Mouse (Mus musculus) intestine, postnatal 0 days (tissue): ENCODE data around the gene Pla2g6. TPM values are rescaled to one million over a fixed set of nuclear protein-coding genes. Genes with fewer than 3 reads are reported as not detected.

Source experiments
- ATAC-seq: fragments of 200-750 bp; cut with Nextera tagmentation; 2 replicates; pipeline ENCODE4 v1.8.0; 2017; ENCODE audit warnings: mild to moderate bottlenecking, moderate TSS enrichment, moderate library complexity
- H3K27ac ChIP-seq: fragments of 300-500 bp; sonication (generic); 2 replicates; pipeline ENCODE4 v1.5.1; 2014; ENCODE audit warnings: mild to moderate bottlenecking, low read depth, low read length, moderate library complexity
- H3K27me3 ChIP-seq: fragments of 300-500 bp; sonication (generic); replicated peaks from 2 replicates; pipeline ENCODE4 v1.6.1; 2014; ENCODE audit warnings: low read length, mixed read lengths; ENCODE audit not compliant: control insufficient read depth, insufficient read depth
- H3K36me3 ChIP-seq: fragments of 300-500 bp; sonication (generic); 2 replicates; pipeline ENCODE4 v1.6.1; 2014; ENCODE audit warnings: mild to moderate bottlenecking, moderate library complexity; ENCODE audit not compliant: control insufficient read depth, insufficient read depth
- H3K4me1 ChIP-seq: fragments of 300-500 bp; sonication (generic); replicated peaks from 2 replicates; pipeline ENCODE4 v1.6.1; 2014; ENCODE audit warnings: antibody characterized with exemption, low read length, mixed read lengths; ENCODE audit not compliant: control insufficient read depth, insufficient read depth
- H3K4me2 ChIP-seq: fragments of 300-500 bp; sonication (generic); replicated peaks from 2 replicates; pipeline ENCODE4 v1.6.1; 2014; ENCODE audit warnings: low read depth, mild to moderate bottlenecking, moderate library complexity
- H3K4me3 ChIP-seq: fragments of 300-500 bp; sonication (generic); 2 replicates; pipeline ENCODE4 v1.5.1; 2014; ENCODE audit warnings: low read depth, low read length
- H3K9ac ChIP-seq: fragments of 300-500 bp; sonication (generic); 2 replicates; pipeline ENCODE4 v1.6.1; 2014; ENCODE audit warnings: mild to moderate bottlenecking, low read depth, low read length
- H3K9me3 ChIP-seq: fragments of 300-500 bp; sonication (generic); 2 replicates; pipeline ENCODE4 v1.6.1; 2016; ENCODE audit warnings: mixed run types; ENCODE audit not compliant: control insufficient read depth
- CTCF ChIP-seq: sonication (generic); IDR thresholded peaks from 2 replicates; pipeline ENCODE4 v1.5.1; 2016; ENCODE audit warnings: low read depth, mild to moderate bottlenecking, control low read depth, antibody characterized with exemption, moderate library complexity
- WGBS: fragments of 180-500 bp; shearing (Covaris S2); extraction: QIAGEN DNeasy Blood & Tissue Kit; methylation state at CpG from one replicate; pipeline ENCODE4 v1.1.7; 2014; 5-methylcytosine and 5-hydroxymethylcytosine counted together
- polyA plus RNA-seq: library from polyadenylated mRNA; unstranded; fragments of >200 nt; fragmentation: Nextera tagmentation; extraction: Ambion mirVana; gene quantifications from 2 replicates; pipeline ENCODE4 v1.2.1, GENCODE M21; 2015

Pla2g6 gene
- polyA plus RNA-seq, 1 experiment from 2014 or later = 17.4 TPM

DNA sequence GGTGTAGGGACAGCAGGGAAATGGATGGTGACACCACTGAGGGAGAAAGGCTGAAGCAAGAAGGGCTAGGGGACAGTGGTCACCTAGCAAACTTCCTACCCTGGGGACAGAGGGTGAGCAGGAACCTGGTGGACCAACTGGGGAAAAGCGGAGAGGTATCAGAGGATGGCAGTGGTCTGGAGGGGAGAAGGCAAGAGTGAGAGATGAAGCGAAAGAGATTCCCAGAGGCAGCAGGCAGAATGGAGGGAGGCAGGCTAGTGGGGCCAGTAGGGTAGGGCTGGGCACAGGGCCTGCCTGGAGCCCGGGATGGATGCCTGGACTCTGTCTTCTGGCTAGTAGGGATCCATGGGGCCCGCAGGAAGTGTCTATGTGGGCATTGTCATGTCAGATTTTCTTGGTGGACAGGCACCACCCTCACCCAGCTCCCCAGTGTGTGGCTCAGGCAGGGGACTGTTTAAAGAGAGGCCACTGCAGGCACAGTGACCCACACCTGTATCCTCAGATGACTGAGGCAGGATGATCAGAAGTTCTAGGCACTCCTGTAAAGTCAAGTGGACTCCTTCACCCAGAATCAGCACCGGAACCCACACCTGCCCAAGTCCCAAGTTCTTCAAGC, 25.6 kb upstream of the Pla2g6 start:
- H3K27me3 ChIP-seq = no peaks in the 10 kb centered on the region
- ATAC-seq = no peak
- WGBS = 76% methylated on average over 5 of the region's 5 CpGs
- H3K9ac ChIP-seq = no peak overlapping the region
- no peak overlapping the region for H3K4me2 ChIP-seq
- H3K4me1 ChIP-seq = peaks cover 27% of the 10 kb centered on the region
- H3K27ac ChIP-seq = no peak overlapping the region
- H3K36me3 ChIP-seq = no peaks in the 10 kb centered on the region; the same call in 1 of the 2 replicates
- H3K4me3 ChIP-seq = no peak overlapping the region
- TF ChIP-seq CTCF = no peak
- no peaks in the 10 kb centered on the region for H3K9me3 ChIP-seq

- Histone ChIP-seq H3K36me3 (no peaks in the 10 kb centered on the region), H3K4me1 (peaks cover 27% of the 10 kb centered on the region), H3K9ac (no peak overlapping the region), H3K27me3 (no peaks in the 10 kb centered on the region), H3K4me3 (no peak overlapping the region), H3K27ac (no peak overlapping the region; the same call in 1 of the 2 replicates), H3K9me3 (no peaks in the 10 kb centered on the region), H3K4me2 (peak overlapping the region; percentile 54)
- WGBS = 71% methylated on average over 6 of the region's 6 CpGs
- no peak for ATAC-seq
- no peak for TF ChIP-seq CTCF
Observed at GRCm38 (mm10) chr15:79352479-79352878, 24.3 kb upstream of the Pla2g6 start.

DNA sequence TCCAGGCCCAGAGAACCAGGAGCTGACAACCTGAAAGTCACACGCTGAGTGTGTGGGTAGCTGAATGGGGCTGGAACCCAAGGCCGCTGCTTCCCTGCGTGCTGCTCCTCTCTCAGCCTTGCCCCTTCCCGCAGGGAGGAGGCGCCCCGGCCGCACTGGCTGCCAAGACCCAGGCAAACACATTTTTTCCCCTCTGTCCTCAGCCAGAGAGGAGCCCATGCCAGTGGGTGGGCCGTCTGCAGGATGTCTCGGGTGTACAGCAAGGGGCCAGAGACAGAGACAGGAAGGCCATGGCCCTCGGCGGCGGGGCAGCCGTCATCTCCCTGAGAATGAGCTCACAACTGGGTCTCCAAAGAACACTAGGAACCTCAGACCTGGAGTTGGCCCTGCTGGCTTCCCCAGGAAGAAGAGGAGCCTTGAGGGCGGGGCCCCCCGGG, 23.2 kb upstream of the Pla2g6 start:
- Histone ChIP-seq H3K36me3 (no peaks in the 10 kb centered on the region), H3K27me3 (no peaks in the 10 kb centered on the region), H3K4me3 (0 out of 2 replicates have a peak overlapping the region, but pooled peaks have one; percentile 5), H3K4me1 (peaks cover 28% of the 10 kb centered on the region), H3K27ac (peak overlapping the region; percentile 46; the same call in 1 of the 2 replicates), H3K4me2 (peak overlapping the region; percentile 54), H3K9ac (0 out of 2 replicates have a peak overlapping the region, but pooled peaks have one; percentile 7), H3K9me3 (no peaks in the 10 kb centered on the region)
- peak; percentile 42 for TF ChIP-seq CTCF
- 33% methylated on average over 15 of the region's 15 CpGs for WGBS
- no peak for ATAC-seq

DNA sequence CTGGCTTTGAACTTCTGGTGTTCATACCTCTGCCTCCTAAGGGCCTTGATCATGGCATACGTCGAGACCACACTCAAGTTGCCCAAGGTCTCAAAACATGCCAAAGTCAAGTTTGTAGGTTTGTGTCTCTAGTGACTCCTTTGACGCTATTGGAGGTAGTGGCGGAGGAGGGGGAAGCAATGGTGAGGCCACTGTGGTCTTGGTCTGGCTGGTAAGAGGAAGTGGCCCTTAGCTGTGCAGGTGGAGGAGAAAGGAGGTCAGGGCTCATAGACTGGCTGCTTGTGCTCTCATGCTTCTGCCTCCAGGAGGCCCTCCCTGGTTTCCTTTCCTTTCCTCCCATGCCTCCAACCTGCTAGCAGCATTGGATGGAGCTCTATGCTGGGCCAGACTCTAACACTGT, 22.7 kb upstream of the Pla2g6 start:
- no peak overlapping the region for H3K4me3 ChIP-seq
- peaks cover 32% of the 10 kb centered on the region for H3K4me1 ChIP-seq
- H3K9me3 ChIP-seq = no peaks in the 10 kb centered on the region
- H3K36me3 ChIP-seq = no peaks in the 10 kb centered on the region
- H3K9ac ChIP-seq = 0 out of 2 replicates have a peak overlapping the region, but pooled peaks have one; percentile 7
- TF ChIP-seq CTCF = no peak
- 95% methylated on average over 4 of the region's 4 CpGs for WGBS
- no peaks in the 10 kb centered on the region for H3K27me3 ChIP-seq
- peak overlapping the region; percentile 54 for H3K4me2 ChIP-seq
- peak overlapping the region; percentile 46; the same call in 1 of the 2 replicates for H3K27ac ChIP-seq
- no peak for ATAC-seq

DNA sequence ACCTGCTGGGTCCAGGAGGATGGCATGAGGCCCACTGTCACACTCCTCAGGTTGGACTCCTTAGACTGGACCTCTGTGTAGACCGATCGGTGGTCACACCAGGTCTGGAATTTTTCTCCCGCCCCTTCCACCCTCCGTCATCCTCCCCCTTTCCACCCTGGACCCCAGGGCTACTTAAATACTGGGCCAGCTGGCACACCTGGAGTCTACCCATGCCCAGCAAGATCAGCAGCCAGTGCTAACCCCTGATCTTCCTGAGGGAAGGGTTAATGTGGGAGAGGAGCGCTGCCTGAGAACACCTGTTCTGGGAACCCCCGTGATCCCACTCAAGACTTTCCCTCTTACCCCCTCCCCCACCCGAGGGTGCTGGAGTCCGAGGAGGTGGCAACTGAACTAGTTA, 20.5 kb upstream of the Pla2g6 start:
- Histone ChIP-seq H3K4me3 (peak overlapping the region; percentile 85), H3K4me2 (peak overlapping the region; percentile 94), H3K9ac (peak overlapping the region; percentile 92), H3K27me3 (no peaks in the 10 kb centered on the region), H3K27ac (peak overlapping the region; percentile 99; the same call in 1 of the 2 replicates), H3K4me1 (peaks cover 30% of the 10 kb centered on the region), H3K36me3 (no peaks in the 10 kb centered on the region), H3K9me3 (no peaks in the 10 kb centered on the region)
- 42% methylated on average over 8 of the region's 8 CpGs for WGBS
- no peak for TF ChIP-seq CTCF
- no peak for ATAC-seq

DNA sequence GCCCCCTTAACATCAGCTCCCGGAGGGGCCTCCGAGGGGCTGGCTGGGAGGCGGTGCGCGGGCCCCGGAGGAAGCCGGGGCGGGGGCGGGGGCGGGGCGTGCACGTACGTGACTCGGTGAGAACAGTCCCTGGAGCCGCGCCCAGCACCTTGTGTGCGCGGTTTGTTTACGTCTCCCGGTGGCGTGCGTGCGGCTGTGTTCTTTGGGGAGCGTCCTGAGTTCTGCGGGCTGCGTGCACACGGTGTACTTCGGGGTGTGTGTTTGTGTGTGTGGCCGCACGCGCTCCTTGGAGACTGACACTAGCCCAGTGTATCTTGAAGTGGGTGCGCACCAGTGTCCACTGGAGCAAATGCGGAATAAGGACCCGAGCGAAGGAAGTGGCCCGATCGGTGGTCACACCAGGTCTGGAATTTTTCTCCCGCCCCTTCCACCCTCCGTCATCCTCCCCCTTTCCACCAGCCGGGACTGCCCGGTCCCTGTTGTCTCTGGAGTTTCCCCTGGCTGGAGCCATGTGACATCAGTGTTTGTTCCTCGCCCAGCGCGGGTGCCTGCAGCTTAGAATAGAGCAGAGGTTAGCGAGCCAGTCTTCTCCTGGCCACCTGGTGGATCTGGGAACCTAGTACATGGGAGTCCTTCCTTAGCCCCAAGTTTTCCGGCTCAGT, 19.8 kb upstream of the Pla2g6 start:
- H3K4me1 ChIP-seq = peaks cover 24% of the 10 kb centered on the region
- no peaks in the 10 kb centered on the region for H3K36me3 ChIP-seq
- peak; percentile 66 for TF ChIP-seq CTCF
- H3K4me3 ChIP-seq = peak overlapping the region; percentile 85
- no peaks in the 10 kb centered on the region for H3K27me3 ChIP-seq
- under 1% methylated on average over 40 of the region's 46 CpGs for WGBS
- H3K9me3 ChIP-seq = no peaks in the 10 kb centered on the region
- peak overlapping the region; percentile 94 for H3K4me2 ChIP-seq
- peak overlapping the region; percentile 99 for H3K27ac ChIP-seq
- peak; percentile 81 for ATAC-seq
- H3K9ac ChIP-seq = peak overlapping the region; percentile 92
